Mouse (Mus musculus): ENCODE measurements around the gene Bola1.

GRCm38 (mm10) chr3:96264404-96264949 is 45.0 kb upstream of the Bola1 start:
- TF ChIP-seq CTCF (IDR thresholded peaks at IDR 0.05; ENCODE audit: low read depth, low read length) (no peak), POLR2A (IDR thresholded peaks at IDR 0.05; ENCODE audit: extremely low read depth, insufficient read depth, low read length) (no peak)
